Mouse (Mus musculus) liver, postnatal 0 days (tissue): ENCODE measurements around the gene Phactr3. TPM values are rescaled to one million over a fixed set of nuclear protein-coding genes. Genes with fewer than 3 reads are reported as not detected.
A peak's percentile ranks its signal among the peaks of the same experiment; 100 is the strongest.

Source experiments
- ATAC-seq: fragments of 200-750 bp; cut with Nextera tagmentation; 2 replicates; pipeline ENCODE4 v1.8.0; 2017; ENCODE audit warnings: mild to moderate bottlenecking, moderate library complexity
- DNase-seq: peaks from one replicate; pipeline ENCODE4 v3.0.0-alpha.2; 2016
- H3K27ac ChIP-seq: fragments of 300-500 bp; sonication (generic); 2 replicates; pipeline ENCODE4 v1.5.1; 2014; ENCODE audit warnings: antibody characterized with exemption, moderate library complexity, mild to moderate bottlenecking, low read depth
- H3K27me3 ChIP-seq: fragments of 300-500 bp; sonication (generic); 2 replicates; pipeline ENCODE4 v1.6.1; 2014; ENCODE audit warnings: low read length, control low read depth, mixed read lengths; ENCODE audit not compliant: insufficient read depth
- H3K36me3 ChIP-seq: fragments of 300-500 bp; sonication (generic); replicated peaks from 2 replicates; pipeline ENCODE4 v1.6.1; 2014; ENCODE audit warnings: mild to moderate bottlenecking, control low read depth, low read length, moderate library complexity, mixed read lengths; ENCODE audit not compliant: insufficient read depth
- H3K4me1 ChIP-seq: fragments of 300-500 bp; sonication (generic); 2 replicates; pipeline ENCODE4 v1.6.1; 2014; ENCODE audit warnings: antibody characterized with exemption, mild to moderate bottlenecking, control low read depth; ENCODE audit not compliant: insufficient read depth
- H3K4me2 ChIP-seq: fragments of 300-500 bp; sonication (generic); 2 replicates; pipeline ENCODE4 v1.6.1; 2014; ENCODE audit warnings: low read depth, mild to moderate bottlenecking, low read length, moderate library complexity, mixed read lengths
- H3K4me3 ChIP-seq: fragments of 300-500 bp; sonication (generic); 2 replicates; pipeline ENCODE4 v1.5.1; 2014; ENCODE audit warnings: low read depth, low read length
- H3K9ac ChIP-seq: fragments of 300-500 bp; sonication (generic); replicated peaks from 2 replicates; pipeline ENCODE4 v1.6.1; 2014; ENCODE audit warnings: mild to moderate bottlenecking, moderate library complexity
- H3K9me3 ChIP-seq: fragments of 300-500 bp; sonication (generic); 2 replicates; pipeline ENCODE4 v1.6.1; 2016; ENCODE audit warnings: mild to moderate bottlenecking, control low read depth, low read length, mixed read lengths
- CTCF ChIP-seq: sonication (generic); IDR thresholded peaks from 2 replicates; pipeline ENCODE4 v1.5.1; 2016; ENCODE audit warnings: antibody characterized with exemption, low read depth
- EP300 ChIP-seq: IDR thresholded peaks from 2 replicates; pipeline ENCODE4 v1.6.1; 2016; ENCODE audit warnings: antibody characterized with exemption, low read depth, mild to moderate bottlenecking
- WGBS: fragments of 180-500 bp; shearing (Covaris S2); extraction: QIAGEN DNeasy Blood & Tissue Kit; methylation state at CpG from one replicate; pipeline ENCODE4 v1.1.7; 2014; ENCODE audit not compliant: insufficient replicate concordance; 5-methylcytosine and 5-hydroxymethylcytosine counted together
- polyA plus RNA-seq: library from polyadenylated mRNA; unstranded; fragments of >200 nt; fragmentation: Nextera tagmentation; extraction: Ambion mirVana; gene quantifications from 2 replicates; pipeline ENCODE4 v1.2.1, GENCODE M21; 2015

The Phactr3 gene
- polyA plus RNA-seq, 1 experiment from 2014 or later: not detected

DNA sequence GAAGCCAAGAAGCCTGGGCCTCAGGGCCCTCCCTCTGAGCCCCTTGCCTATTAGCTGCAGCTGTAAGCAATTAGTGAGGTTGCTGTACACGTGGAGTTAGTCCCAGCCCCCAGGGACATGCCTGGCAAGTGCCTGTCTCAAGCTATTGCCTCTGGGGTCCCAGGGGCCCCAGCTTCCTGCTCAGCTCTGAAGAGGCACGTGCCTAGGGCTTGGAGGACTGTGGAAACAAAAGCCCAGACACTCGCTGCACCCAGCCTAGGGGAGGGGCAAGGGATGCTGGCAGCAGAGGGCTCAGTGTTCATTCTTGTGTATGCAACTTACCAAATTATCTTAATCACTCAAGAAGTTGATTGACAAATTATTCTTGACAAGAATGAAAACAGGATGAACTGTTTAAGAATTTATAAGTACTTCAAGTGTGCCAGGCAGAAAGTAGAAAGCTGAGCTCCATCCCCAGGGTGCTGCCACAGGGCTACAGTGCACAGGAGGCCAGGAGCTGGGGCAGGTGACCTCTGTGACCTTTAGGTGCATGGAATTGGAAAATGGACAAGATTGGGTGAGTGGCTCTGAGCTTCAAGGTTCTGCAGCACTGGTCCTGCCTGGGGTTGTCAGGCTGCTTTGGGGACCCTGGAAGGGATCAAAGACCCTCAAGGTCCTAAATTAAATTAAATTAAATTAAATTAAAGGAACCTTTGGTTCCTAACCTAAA lies 138.5 kb downstream of the Phactr3 start:
- no peak for TF ChIP-seq CTCF
- Histone ChIP-seq H3K36me3 (no peaks in the 10 kb centered on the region), H3K4me1 (no peaks in the 10 kb centered on the region), H3K4me2 (no peak overlapping the region), H3K9ac (no peak overlapping the region), H3K27me3 (no peaks in the 10 kb centered on the region), H3K27ac (no peak overlapping the region), H3K4me3 (no peak overlapping the region), H3K9me3 (no peaks in the 10 kb centered on the region)
- ATAC-seq: peak; percentile 56
- DNase-seq: peak; percentile 28
- WGBS: 1% methylated on average over 3 of the region's 3 CpGs

DNA sequence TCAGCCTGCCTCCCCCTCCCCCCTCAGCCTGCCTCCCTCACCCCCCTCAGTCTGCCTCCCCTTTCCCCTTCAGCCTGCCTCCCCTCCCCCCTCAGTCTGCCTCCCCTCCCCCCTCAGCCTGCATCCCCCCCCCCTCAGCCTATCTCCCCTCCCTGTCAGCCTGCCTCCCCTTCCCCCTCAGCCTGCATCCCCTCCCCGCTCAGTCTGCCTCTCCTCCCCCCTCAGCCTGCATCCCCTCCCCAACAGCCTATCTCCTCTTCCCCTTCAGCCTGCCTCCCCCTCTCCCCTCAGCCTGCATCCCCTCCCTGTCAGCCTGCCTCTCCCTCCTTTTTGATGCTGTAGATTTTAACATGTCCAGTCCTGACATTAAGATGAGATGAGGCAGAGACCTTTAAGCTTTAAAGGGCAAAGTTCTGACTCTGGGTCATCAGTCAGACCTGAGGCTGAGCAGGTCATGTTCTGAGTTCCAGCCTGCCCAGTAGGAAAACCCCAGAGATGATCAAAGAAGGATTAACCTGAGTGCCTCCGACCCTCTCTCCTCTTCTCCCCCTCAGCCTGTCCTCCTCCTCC lies 139.3 kb downstream of the Phactr3 start:
- Histone ChIP-seq H3K4me1 (no peaks in the 10 kb centered on the region), H3K4me3 (no peak overlapping the region), H3K9me3 (no peaks in the 10 kb centered on the region), H3K36me3 (no peaks in the 10 kb centered on the region), H3K27me3 (no peaks in the 10 kb centered on the region), H3K27ac (no peak overlapping the region), H3K9ac (no peak overlapping the region), H3K4me2 (no peak overlapping the region)
- TF ChIP-seq EP300 (no peak), CTCF (no peak)
- WGBS: 39% methylated on average over 1 of the region's 2 CpGs
- no peak for DNase-seq
- no peak for ATAC-seq

DNA sequence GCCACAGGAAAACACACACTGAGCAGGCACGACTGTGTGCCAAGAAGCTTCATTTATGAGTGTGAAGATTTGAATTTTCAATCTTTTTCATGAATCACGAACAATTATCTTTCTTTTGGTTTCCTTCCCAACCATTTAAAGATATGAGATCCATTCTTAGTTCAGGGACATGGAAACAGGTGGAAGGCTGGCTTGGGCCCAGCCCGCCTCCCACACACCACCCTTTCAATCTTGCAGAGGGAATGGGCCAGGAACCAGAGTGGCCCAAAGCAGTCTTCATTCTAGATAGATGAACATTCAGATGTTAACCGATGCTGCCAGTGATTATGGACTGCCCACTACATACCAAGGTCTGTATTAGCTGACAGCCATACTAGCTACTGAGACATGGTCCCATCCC lies 144.3 kb downstream of the Phactr3 start:
- Histone ChIP-seq H3K4me2 (no peak overlapping the region), H3K4me3 (no peak overlapping the region), H3K27ac (no peak overlapping the region), H3K9me3 (no peaks in the 10 kb centered on the region), H3K4me1 (no peaks in the 10 kb centered on the region), H3K27me3 (no peaks in the 10 kb centered on the region), H3K36me3 (no peaks in the 10 kb centered on the region), H3K9ac (no peak overlapping the region)
- TF ChIP-seq CTCF (no peak), EP300 (no peak)
- DNase-seq: no peak
- WGBS: 66% methylated on average over 4 of the region's 4 CpGs
- ATAC-seq: no peak

DNA sequence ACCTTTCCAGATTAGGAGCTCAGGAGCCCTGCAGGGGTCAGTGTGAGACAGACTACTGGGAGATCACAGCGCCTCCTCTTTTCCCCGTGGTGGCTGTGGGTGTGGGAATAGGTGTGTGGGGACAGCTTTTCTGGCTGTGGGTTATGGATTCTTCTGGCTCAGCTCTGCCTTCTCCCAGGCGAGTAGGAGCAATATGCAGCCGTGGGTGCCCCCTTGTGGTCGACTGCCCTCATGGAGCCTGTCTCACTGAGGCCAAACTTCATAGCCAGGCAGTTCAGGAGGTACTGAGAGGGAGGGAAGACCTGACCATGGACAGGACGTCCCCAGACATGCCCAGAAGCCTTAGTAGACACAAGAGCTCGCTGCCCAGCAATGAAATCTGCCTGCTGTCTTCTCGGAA lies 145.6 kb downstream of the Phactr3 start:
- WGBS: 5% methylated on average over 8 of the region's 8 CpGs
- TF ChIP-seq EP300 (no peak), CTCF (peak; percentile 78)
- no peak for ATAC-seq

DNA sequence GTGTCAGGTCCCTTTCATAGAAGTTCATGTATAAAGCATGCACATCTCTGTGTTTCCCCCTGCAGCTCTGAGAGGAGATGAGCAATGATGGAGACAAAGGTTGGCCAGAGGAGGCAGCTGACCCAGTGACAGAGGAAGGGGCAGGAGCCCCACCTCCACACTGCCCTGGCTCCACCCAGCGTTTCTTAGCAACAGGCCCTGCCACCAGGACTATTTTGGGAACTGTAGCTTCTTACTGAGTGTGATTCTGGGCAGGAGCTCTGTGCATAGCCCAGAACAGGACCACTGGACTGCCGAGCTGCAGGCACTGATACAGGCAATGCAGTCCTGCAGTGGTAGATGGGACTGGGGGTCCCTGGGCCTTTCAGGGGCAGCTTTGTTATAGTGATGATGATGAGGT lies 146.7 kb downstream of the Phactr3 start:
- no peaks in the 10 kb centered on the region for H3K36me3 ChIP-seq
- H3K4me2 ChIP-seq: no peak overlapping the region
- no peak for DNase-seq
- H3K9ac ChIP-seq: no peak overlapping the region
- no peak for ATAC-seq
- WGBS: 26% methylated on average over 2 of the region's 2 CpGs
- H3K27ac ChIP-seq: no peak overlapping the region
- no peaks in the 10 kb centered on the region for H3K9me3 ChIP-seq
- no peak overlapping the region for H3K4me3 ChIP-seq
- TF ChIP-seq EP300 (no peak), CTCF (no peak)
- H3K27me3 ChIP-seq: no peaks in the 10 kb centered on the region
- no peaks in the 10 kb centered on the region for H3K4me1 ChIP-seq

More for the DNA sequence above, 145.6 kb downstream of the Phactr3 start:
- Histone ChIP-seq H3K27me3 (no peaks in the 10 kb centered on the region), H3K4me3 (no peak overlapping the region), H3K4me1 (no peaks in the 10 kb centered on the region), H3K36me3 (no peaks in the 10 kb centered on the region), H3K9me3 (no peaks in the 10 kb centered on the region), H3K27ac (no peak overlapping the region), H3K9ac (no peak overlapping the region), H3K4me2 (no peak overlapping the region)
- DNase-seq: peak; percentile 81

DNA sequence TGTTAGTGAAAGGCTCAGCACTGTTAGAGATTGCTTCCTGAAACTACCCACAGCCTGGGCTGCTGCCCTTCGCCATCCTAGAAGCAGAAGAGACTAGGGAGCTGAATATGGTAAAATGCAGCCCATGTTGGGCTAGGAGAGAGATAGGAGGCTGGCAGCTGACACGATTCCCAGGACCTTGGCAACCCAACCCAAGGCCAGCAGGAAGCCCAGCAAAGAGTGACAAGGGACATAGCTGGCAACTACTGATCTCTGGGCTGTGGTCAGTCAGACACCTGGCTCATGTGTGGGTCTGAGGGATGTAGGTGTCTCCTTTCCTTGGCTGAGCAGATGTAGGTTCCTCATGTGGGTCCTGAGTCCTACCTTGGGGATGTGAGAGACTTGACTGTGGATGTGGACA lies 152.0 kb downstream of the Phactr3 start:
- H3K4me3 ChIP-seq: no peak overlapping the region
- no peak for TF ChIP-seq CTCF
- TF ChIP-seq EP300: no peak
- no peaks in the 10 kb centered on the region for H3K9me3 ChIP-seq
- no peak overlapping the region for H3K9ac ChIP-seq
- no peak overlapping the region for H3K27ac ChIP-seq
- H3K4me2 ChIP-seq: no peak overlapping the region
- no peaks in the 10 kb centered on the region for H3K27me3 ChIP-seq
- no peak for DNase-seq
- no peaks in the 10 kb centered on the region for H3K4me1 ChIP-seq
- no peaks in the 10 kb centered on the region for H3K36me3 ChIP-seq
- WGBS: 59% methylated on average over 2 of the region's 2 CpGs
- no peak for ATAC-seq
